Mouse (Mus musculus): Measurements from ENCODE around the gene Psg26.
"Not testable (repeated sequence)": the region's sequence is repeated elsewhere in the genome, so short reads cannot be mapped to it uniquely, and the experiment has no call there.

The Psg26 gene

GRCm38 (mm10) chr7:18484077-18484476 is at the start of gene Psg26:
TSS of gene Psg26 (minus strand) at chr7:18484177.
- DNase-seq (ENCODE audit: low read depth) = no peak

GRCm38 (mm10) chr7:18533420-18533819 is 49.4 kb upstream of the Psg26 start:
- no peak for DNase-seq (ENCODE audit: low read depth)

- DNase-seq (ENCODE audit: low read depth) = no peak
These were observed 48.2 kb upstream of the Psg26 start, which contains the start of gene Psg25 for GRCm38 (mm10) chr7:18532169-18532568. TSS of gene Psg25 (minus strand) at chr7:18532269.

GRCm38 (mm10) chr7:18524668-18525067 is 40.7 kb upstream of the Psg26 start:
- DNase-seq (ENCODE audit: low read depth) = no peak

GRCm38 (mm10) chr7:18512848-18513247 is 28.9 kb upstream of the Psg26 start:
- not testable (repeated sequence) for DNase-seq (ENCODE audit: low read depth)

- DNase-seq (ENCODE audit: low read depth) = not testable (repeated sequence)
These were observed 28.4 kb upstream of the Psg26 start for GRCm38 (mm10) chr7:18512417-18512816.

- no peak for DNase-seq (ENCODE audit: low read depth)
These were observed 27.5 kb upstream of the Psg26 start for GRCm38 (mm10) chr7:18511479-18511878.

- not testable (repeated sequence) for DNase-seq (ENCODE audit: low read depth)
These were observed 52.0 kb downstream of the Psg26 start, which contains the start of gene Psg28 for GRCm38 (mm10) chr7:18431941-18432340. TSS of gene Psg28 (minus strand) at chr7:18432041.

All from induced T-regulatory cell, adult 2 months (primary cell).